Mouse (Mus musculus) ES-Bruce4 (cell line): ENCODE measurements around the gene Tcp11l1.

Source experiments
- CTCF ChIP-seq: IDR thresholded peaks from one replicate; pipeline ENCODE4 v1.8.1; 2011; ENCODE audit warnings: low read depth, low read length
- POLR2A ChIP-seq: IDR thresholded peaks from one replicate; pipeline ENCODE4 v1.8.1; 2011; ENCODE audit warnings: low read length; ENCODE audit not compliant: insufficient read depth

GRCm38 (mm10) chr2:104663372-104664100 lies 48.4 kb downstream of the Tcp11l1 start:
- TF ChIP-seq CTCF (no peak), POLR2A (no peak)
